In genomic region chr7:80111066-80112045, GRCm38 (mm10) we compare ENCODE assay signal across 11 mouse cellular contexts. TPM values are rescaled to one million over a fixed set of nuclear protein-coding genes. Genes with fewer than 3 reads are reported as not detected.
DNase-seq lines count a peak whose midpoint lies in the region; ATAC-seq and TF ChIP-seq lines count a peak whose summit lies in the region.
"Had no signal": no experiment of that assay in that cellular context is flagged by ENCODE, and none has a peak within 500 bp of the region (broad histone marks: within the 10 kb centered on the region; RNA-seq: fewer than 3 reads in every experiment).

No protein-coding gene starts in this region.

- intact Hi-C loops in heart, postnatal 25 days (cut with DNase I), result no loop called here

- no peak for ATAC-seq in heart, embryonic 11.5 days (replicated peaks; ENCODE audit: insufficient number of reproducible peaks, low FRiP score, low TSS enrichment)
- ATAC-seq in lung, postnatal 0 days, result no peak

- H3K4me2 ChIP-seq in heart, embryonic 11.5 days, result peak overlapping the region; percentile 97
- no peak overlapping the region for H3K4me2 ChIP-seq in lung, postnatal 0 days (replicated peaks; ENCODE audit: low read depth, low read length)

- TF ChIP-seq CTCF in lung, postnatal 0 days (IDR thresholded peaks at IDR 0.05), result no peak

- no peak for DNase-seq in heart, postnatal 25 days (ENCODE audit: low spot score)
- DNase-seq in lung, postnatal 0 days (ENCODE audit: low spot score), result peak; percentile 59
- no peak for DNase-seq in lung, postnatal 25 days (ENCODE audit: low spot score)
- DNase-seq in brain, adult 2 months (ENCODE audit: low read depth, low spot score), result peak; percentile 84
- DNase-seq in right cerebral cortex, postnatal 14 days, result peak; percentile 35
- DNase-seq in urinary bladder, adult 2 months (ENCODE audit: low spot score), result no peak
- DNase-seq in c-Kit-positive CD71-positive TER-119-positive erythroid progenitor cells, embryonic 14.5 days (ENCODE audit: low spot score), result no peak
- DNase-seq: cerebellum, adult 18-20 months; gastrocnemius, postnatal 25 days; lung, postnatal 14 days had no signal

- 0 out of 2 replicates have a peak overlapping the region, but pooled peaks have one; percentile 18 for H3K9ac ChIP-seq in heart, embryonic 11.5 days (ENCODE audit: low read depth, low read length)
- no peak overlapping the region for H3K9ac ChIP-seq in lung, postnatal 0 days (replicated peaks; ENCODE audit: low read depth)

- no peak overlapping the region for H3K4me3 ChIP-seq in heart, embryonic 11.5 days (ENCODE audit: low read depth, low read length)
- no peak overlapping the region for H3K4me3 ChIP-seq in lung, postnatal 0 days (ENCODE audit: low read depth, low read length)

- H3K4me1 ChIP-seq in heart, embryonic 11.5 days (ENCODE audit: control insufficient read depth, insufficient read depth, low read length), result peaks cover 21% of the 10 kb centered on the region
- peaks cover 13% of the 10 kb centered on the region; the same call in 1 of the 2 replicates for H3K4me1 ChIP-seq in lung, postnatal 0 days (ENCODE audit: insufficient read depth, low read depth, low read length)

- peaks cover 2% of the 10 kb centered on the region; the same call in 1 of the 2 replicates for H3K36me3 ChIP-seq in heart, embryonic 11.5 days (ENCODE audit: control insufficient read depth, insufficient read depth, low read length)
- H3K36me3 ChIP-seq in lung, postnatal 0 days (ENCODE audit: insufficient read depth, low read length), result no peaks in the 10 kb centered on the region

- 65% methylated on average over 9 of the region's 9 CpGs for WGBS in heart, embryonic 11.5 days (ENCODE audit: insufficient replicate concordance)
- 56% methylated on average over 9 of the region's 9 CpGs for WGBS in lung, postnatal 0 days

- TF ChIP-seq EP300 in lung, postnatal 0 days (IDR thresholded peaks at IDR 0.05), result no peak

- no peaks in the 10 kb centered on the region for H3K27me3 ChIP-seq in heart, embryonic 11.5 days (ENCODE audit: control insufficient read depth, insufficient read depth, low read length)
- no peaks in the 10 kb centered on the region for H3K27me3 ChIP-seq in lung, postnatal 0 days (replicated peaks; ENCODE audit: insufficient read depth, low read length)

- H3K9me3 ChIP-seq in heart, embryonic 11.5 days (replicated peaks; ENCODE audit: control insufficient read depth, low read length), result no peaks in the 10 kb centered on the region
- H3K9me3 ChIP-seq in lung, postnatal 0 days (ENCODE audit: low read length), result no peaks in the 10 kb centered on the region

- H3K27ac ChIP-seq in heart, embryonic 11.5 days (ENCODE audit: low read depth, low read length), result peak overlapping the region; percentile 57
- peak overlapping the region; percentile 48; the same call in 1 of the 2 replicates for H3K27ac ChIP-seq in lung, postnatal 0 days (ENCODE audit: low read length)

RNA-seq across cellular contexts. Expression of gene Idh2, which starts 3.8 kb away (rescaled TPM):
- 1,200 and 1,395 TPM in 2 replicates for polyA plus RNA-seq in heart, embryonic 11.5 days (2014; fragmentation: Nextera tagmentation; extraction: Ambion mirVana)
- total RNA-seq in heart, postnatal 25 days (2021), result 1,000 to 10,000 TPM; 1,585 to 1,668 TPM
- 296 and 298 TPM in 2 replicates for polyA plus RNA-seq in lung, postnatal 0 days (2015; fragmentation: Nextera tagmentation; extraction: Ambion mirVana)
- 86.8 and 101 TPM in 2 replicates for polyA plus RNA-seq in urinary bladder, adult 2 months (2012; rRNA removed)

Comparison
In these comparisons a context has a peak if more than half of its experiments do, and no peak if none do; other contexts are left out.
1. DNase-seq: peak in lung, postnatal 0 days (single experiment), brain, adult 2 months (single experiment) and right cerebral cortex, postnatal 14 days (single experiment); none in heart, postnatal 25 days (single experiment), lung, postnatal 25 days (single experiment), urinary bladder, adult 2 months (single experiment) and c-Kit-positive CD71-positive TER-119-positive erythroid progenitor cells, embryonic 14.5 days (single experiment).